Mouse (Mus musculus) gastrocnemius, postnatal 10 days (tissue): Measurements from ENCODE around the gene Zscan12. TPM values are rescaled to one million over a fixed set of nuclear protein-coding genes. Genes with fewer than 3 reads are reported as not detected.

ENCODE experiments used
- DNase-seq: peaks from one replicate; pipeline ENCODE4 v3.0.0; 2021; ENCODE audit warnings: mixed read lengths
- long read RNA-seq, 2 experiments: library from polyadenylated mRNA; stranded (forward); transcript quantifications; one replicate each; pipeline ENCODE4 v2.0.0; 2021
- total RNA-seq, 2 experiments: library from RNA; stranded (reverse); gene quantifications; 2 replicates each; pipeline ENCODE4 v1.2.3; 2021

Gene Zscan12
- 1 to 10 TPM; 6.2 to 6.3 TPM for total RNA-seq
- long read RNA-seq, experiment 1, full-length matches to known transcripts, result 4 of 10 reads
- long read RNA-seq, experiment 1, partial matches to known transcripts, result 0 of 10 reads
- long read RNA-seq, experiment 1, other reads (novel, unspliced or antisense), result 6 of 10 reads
- long read RNA-seq, experiment 2, full-length matches to known transcripts, result 10 of 12 reads
- long read RNA-seq, experiment 2, partial matches to known transcripts, result 0 of 12 reads
- long read RNA-seq, experiment 2, other reads (novel, unspliced or antisense), result 2 of 12 reads

DNA sequence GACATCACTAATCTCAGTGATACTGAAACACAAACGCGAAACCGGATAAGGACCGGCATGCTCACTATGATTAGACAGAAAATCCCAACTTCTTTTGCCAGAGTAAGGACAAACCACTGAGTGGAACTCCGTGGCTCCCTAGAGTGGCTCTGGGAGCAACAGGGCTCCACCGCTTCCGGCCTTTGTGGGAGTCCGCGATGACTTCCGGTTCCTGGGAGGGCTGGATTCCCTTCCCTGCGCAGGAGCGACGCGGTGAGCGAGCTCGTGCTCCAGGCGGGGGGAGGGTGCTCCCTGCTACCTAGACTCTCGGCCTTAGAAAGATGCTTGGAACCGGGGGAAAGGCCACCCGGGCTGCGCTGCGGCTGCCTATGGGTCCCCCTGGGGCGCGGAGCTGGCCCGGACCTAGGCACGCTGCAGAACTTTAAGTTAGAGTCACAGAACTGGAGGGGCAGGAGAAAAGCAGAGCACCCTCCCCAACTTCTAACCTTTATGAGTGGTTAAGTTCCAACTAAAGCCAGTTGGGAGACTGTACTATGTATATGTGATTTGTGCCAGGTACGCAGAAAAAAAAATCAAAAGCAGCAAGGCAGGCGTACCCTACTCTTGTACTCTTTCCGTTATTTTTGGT lies at the start of gene Zscan12:
TSS of gene Zscan12 (plus strand) at position 200 of the 628 bp plus-strand sequence.
- DNase-seq, result peak; percentile 81

- no peak for DNase-seq
Measured at GRCm38 (mm10) chr13:21312854-21313253, 49.8 kb upstream of the Zscan12 start.

- no peak for DNase-seq
Measured at GRCm38 (mm10) chr13:21313903-21314302, 48.7 kb upstream of the Zscan12 start.

- DNase-seq, result no peak
Measured at GRCm38 (mm10) chr13:21320262-21320661, 42.4 kb upstream of the Zscan12 start.

- no peak for DNase-seq
Measured at GRCm38 (mm10) chr13:21321890-21322494, 40.6 kb upstream of the Zscan12 start.

- no peak for DNase-seq
Measured at GRCm38 (mm10) chr13:21322509-21323375, 39.9 kb upstream of the Zscan12 start.

DNA sequence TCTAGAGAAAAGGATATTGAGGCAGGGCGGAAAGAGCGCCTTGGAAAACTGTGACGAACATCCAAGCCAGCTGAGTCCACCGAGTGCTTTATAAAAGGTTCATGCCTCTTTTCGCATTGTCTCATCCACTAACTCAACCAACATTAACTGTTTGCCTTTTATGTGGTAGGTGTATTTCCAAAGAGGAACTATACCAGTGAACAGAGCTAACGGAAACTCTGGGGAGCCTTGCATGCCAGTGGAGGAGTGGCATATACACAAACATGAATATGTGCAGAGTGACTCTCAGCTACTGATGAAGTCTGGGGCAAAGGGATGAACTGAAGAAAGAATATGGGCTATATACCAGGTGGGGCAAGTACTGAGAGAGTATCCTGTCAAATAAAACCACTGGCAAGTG lies 39.2 kb upstream of the Zscan12 start:
- no peak for DNase-seq

- no peak for DNase-seq
Measured at GRCm38 (mm10) chr13:21326191-21326590, 36.4 kb upstream of the Zscan12 start.

DNA sequence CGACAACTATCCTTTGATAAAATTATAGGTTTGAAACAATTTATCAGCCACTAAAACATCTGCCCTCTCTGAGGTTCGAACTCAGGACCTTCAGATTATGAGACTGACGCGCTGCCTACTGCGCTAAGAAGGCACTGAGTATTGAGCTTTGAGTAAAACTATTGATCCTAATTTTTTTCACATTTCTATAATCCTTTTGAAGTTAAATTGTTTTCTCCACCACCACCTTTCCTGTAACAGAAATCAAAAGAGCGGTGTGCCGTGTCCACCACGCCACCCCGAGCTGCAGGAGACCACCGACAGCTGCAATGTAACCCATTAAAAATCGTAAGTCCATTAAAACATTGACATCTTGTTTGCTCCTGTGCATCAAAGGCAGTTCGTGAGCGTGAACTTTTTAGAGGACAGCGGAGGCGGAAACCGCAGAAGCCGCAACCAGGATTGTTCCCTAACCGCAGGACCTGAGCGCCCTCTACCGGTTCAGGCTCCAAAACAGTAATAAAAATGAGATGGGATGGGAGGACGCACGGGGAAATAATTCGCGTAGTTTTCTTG lies 35.9 kb upstream of the Zscan12 start:
- DNase-seq, result peak; percentile 85

DNA sequence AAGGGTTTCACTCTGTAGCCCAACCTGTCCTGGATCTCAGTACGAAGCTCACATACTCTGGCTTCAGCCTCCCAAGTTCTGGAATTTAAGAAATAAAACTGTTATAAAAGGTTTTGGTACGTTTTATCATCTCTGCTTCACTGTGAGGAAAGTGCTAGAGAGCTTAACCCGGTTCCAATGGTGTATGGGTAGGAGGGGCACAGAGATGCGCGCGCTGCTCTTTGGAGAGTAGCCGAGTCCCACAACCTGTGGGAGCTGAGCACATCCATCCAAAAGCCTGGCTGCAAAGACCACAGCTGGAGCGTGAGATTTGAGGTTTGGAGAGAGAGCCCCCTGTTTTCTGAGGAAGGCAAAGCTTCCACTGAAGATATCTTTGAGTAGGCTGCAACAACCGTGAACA lies 35.2 kb upstream of the Zscan12 start:
- DNase-seq, result no peak

DNA sequence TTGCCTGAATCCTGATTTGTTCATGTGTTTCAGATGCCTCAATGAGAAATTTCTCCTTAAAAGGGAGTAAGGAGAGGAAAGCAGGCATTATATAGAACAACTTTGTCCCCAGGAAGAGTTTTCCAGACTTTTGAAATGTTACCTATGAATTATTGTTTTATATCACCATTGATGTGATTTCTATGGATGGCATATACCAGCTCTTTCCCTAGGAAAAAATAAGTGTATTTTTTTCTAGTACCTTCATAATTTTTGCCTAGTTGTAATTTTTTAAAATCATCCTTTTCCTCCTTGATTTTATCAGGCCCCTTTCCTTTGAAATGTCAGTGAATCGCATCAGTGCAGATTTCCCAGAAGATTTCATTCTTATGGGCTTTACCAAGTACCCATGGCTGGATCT lies 16.0 kb upstream of the Zscan12 start, which contains the start of gene Olfr1367:
TSS of gene Olfr1367 (plus strand) at position 301 of the 400 bp plus-strand sequence.
- no peak for DNase-seq

GRCm38 (mm10) chr13:21350593-21350992 lies 12.0 kb upstream of the Zscan12 start:
- no peak for DNase-seq

DNA sequence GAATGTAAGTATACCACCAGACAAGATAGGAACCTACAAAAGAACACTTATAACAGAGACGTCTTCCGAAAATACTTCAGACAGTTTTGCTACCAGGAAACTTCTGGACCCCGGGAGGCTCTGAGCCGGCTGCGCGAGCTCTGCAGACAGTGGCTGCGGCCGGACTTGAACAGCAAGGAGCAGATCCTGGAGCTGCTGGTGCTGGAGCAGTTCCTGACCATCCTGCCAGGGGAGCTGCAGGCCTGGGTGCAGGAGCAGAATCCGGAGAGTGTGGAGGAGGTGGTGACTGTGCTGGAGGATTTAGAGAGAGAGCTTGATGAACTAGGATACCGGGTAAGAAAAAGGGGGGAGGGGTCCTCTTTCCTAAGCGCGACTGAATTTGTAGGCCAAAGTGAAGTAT lies 1.1 kb downstream of the Zscan12 start:
- no peak for DNase-seq

DNA sequence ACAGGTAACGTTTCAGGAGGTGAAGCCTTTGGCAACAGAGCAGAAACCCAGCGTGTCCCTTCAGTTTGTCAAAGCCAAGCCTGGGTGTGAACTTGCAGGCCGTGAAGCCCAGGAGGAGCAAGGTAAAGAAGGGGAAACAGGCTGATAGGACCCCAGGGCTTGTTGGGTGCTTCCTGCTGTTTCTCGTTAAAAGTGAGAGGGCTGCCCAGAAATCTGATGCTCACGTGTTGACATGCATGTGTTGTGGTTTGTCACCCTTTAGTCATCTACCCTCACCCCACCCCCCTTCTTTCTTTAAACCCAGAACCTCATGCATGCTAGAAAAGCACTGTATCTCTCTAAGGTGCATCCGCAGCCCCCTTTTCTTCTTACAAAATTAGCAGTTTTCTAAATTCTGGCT lies 4.0 kb downstream of the Zscan12 start:
- DNase-seq, result no peak

GRCm38 (mm10) chr13:21372700-21373099 lies 10.1 kb downstream of the Zscan12 start:
- DNase-seq, result no peak

GRCm38 (mm10) chr13:21377773-21378172 lies 15.2 kb downstream of the Zscan12 start:
- no peak for DNase-seq

- no peak for DNase-seq
Measured at GRCm38 (mm10) chr13:21395211-21395610, 32.6 kb downstream of the Zscan12 start.

DNA sequence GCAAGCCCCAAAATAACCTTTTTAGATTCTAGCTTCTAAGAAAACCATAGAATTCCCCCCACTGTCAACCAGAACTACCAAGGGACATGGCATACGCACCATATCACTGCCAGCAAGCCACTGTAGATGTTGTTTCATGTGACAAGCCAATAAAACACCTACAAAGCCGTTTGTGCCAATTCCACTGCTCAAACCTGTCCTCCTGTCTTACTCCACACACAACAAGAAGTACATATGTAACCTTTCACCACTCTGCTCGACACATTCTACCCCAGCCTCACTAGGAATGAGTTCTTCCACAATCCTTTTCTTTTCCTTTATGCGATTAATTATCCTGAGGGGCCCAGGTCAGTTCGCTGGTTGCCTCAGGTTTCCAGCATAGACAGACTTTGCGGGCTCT lies 33.0 kb downstream of the Zscan12 start:
- DNase-seq, result no peak

GRCm38 (mm10) chr13:21396048-21396447 lies 33.4 kb downstream of the Zscan12 start:
- peak; percentile 17 for DNase-seq

GRCm38 (mm10) chr13:21397486-21397885 lies 34.9 kb downstream of the Zscan12 start:
- DNase-seq, result no peak

GRCm38 (mm10) chr13:21401166-21401565 lies 38.5 kb downstream of the Zscan12 start:
- no peak for DNase-seq

GRCm38 (mm10) chr13:21401636-21402286 lies 39.1 kb downstream of the Zscan12 start:
- no peak for DNase-seq
